Mouse (Mus musculus) liver, adult (tissue): ENCODE data around the gene Mindy1.

ENCODE experiments used
- GATA4 ChIP-seq: IDR thresholded peaks from 2 replicates; pipeline ENCODE4 v1.6.1; 2014; ENCODE audit warnings: mild to moderate bottlenecking, low read length; ENCODE audit not compliant: insufficient replicate concordance

Mindy1 gene

DNA sequence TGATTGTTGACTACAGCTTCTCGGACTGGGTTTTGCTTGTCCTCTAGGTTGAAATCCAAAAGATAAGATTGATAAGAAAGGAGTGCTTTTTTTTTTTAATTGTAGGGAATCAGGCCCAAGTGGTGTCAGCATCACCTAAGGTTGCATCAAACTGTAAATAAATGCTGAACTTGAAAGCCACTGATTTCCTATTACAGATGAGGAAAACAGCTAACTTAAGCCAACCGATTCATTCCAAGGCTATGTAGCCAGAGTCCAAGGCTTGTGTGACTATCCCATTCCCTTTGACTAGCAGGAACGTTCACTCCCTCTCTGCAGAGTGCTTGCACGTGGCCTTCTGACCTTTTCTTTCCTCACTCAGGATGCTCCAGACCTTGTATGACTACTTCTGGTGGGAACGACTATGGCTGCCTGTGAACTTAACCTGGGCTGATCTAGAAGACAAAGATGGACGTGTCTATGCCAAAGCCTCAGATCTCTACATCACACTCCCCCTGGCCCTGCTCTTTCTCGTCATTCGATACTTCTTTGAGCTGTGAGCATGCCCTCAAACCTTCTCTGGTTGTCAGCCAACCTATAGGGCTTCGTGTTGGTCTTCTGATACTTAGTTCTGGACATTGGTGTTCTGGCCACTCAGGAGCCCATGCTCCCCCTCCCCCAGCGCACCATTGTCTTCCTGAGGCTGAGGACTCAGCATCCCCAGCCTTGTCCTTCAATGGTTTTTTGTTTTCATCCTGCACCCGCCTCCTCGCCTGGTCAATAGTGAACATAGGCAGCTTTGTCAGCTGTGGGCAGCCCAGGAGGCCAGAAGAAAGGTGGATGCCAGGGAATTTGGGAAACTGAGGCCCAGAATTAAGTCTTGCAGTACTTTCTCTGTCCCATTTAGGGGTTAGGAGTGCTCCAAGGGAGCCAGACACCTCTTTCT lies 38.8 kb downstream of the Mindy1 start:
- peak; percentile 62; the same call in 1 of the 2 replicates for TF ChIP-seq GATA4

DNA sequence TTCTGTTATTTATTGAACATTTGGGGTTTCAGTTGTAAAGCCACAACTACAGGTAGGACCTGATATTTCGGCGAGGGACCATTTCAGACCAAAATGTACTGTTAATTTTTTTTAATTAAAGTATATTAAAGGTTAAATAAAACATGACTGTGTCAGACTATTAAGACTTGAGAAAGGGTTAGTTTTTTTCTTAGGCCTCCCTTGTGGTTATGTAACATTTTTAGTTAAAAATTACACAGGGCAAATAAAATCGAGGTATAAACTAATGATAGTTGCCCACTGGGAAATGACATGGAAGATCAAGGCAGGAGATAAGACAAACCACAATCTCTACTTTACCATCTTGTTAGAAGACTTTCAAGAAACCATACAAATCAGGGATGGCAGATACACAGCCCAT lies 42.3 kb downstream of the Mindy1 start:
- no peak for TF ChIP-seq GATA4

DNA sequence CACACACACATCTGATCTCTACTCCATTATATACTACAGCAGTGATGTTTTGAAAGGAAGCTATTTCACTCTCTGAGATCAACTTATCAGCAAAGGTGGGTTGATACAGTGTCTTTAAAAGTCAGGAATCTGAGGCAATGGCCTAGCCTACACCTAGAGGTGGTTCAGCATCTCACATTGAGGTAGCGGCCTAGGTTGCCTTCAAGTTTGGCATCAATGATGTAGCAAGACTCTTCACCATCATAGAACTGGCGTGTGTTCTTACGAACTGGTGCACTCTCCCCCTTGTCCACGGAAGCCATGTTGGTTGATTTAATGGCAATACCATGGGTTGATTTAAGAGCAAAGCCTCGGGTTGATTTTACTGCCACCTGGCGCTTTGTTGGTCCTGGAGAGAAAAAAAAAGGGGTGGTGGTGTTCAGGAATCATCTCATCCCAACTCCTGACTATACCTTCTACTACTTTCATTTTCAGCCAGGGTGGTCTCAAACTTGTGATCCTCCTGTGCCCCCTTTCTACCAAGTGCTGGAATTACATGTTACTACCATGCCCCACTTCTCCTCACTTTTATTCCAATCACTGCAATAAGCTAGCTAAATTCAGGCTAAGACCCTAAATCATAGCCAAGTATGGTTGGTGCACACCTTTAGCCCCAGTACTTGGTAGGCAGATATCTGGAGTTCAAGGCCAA lies 43.5 kb downstream of the Mindy1 start:
- no peak for TF ChIP-seq GATA4

DNA sequence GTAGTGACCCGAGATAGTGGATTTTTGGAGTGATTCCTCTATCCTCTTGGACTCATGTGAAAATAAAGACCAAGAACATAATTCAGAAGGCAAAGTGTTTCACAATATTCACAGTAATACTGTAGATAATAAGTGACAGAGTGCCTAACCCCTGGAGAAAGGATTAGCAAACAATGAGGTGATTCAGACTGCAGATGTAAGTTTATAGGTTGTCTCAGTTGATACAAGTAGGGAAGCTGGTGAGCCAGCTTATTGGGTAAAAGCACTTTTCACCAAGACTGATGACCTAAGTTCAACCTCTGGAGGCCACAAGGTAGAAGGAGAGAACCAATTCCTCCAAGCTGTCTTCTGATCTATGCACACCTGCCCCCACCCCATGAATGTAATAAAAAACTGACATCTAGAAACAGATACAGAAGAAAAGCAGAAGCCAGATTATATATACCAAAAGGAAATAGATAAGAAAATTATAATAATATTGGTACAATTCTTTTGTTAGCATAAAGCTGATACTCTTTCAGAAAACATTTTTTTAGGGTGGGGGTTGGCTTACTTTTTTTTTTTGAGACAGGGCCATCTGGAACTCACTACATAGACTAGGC lies 47.8 kb downstream of the Mindy1 start:
- no peak for TF ChIP-seq GATA4

DNA sequence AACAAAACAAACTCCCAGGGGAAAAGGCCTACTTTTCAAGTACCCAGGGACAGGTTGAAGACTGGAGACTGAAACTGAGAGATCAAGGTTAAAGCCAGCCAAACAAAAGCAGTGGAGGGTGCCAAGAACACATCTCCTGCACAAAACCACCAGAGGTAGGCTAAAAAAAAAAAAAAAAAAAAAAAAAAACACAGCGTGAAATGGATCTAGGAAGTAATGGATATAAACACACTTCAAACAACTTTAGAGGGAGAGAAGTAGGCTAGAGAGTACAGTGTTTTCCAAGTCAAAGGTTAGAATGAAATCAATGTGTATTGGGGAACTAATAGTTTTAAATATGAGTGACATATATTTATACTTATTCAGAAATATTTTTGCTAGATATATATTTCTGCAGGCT lies 50.4 kb downstream of the Mindy1 start:
- TF ChIP-seq GATA4 = no peak

DNA sequence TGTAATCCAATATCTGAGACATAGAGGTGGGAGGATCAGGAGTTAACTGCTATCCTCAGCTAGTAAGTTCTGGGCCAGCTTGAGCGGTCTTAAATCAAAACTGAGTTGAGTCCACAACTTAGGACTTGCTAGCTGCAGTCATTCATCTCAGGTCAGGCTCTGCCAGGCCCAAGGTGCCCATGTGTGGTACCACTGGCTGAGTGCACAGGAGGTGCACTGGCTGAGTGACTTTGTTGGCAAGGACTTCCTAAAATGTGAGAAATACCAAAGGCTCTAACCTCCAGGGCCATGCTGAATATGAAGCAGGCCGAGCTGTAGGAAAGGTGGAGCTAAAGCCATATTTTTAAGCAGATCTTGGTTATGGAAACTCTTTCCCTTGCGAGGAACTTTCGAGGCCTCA lies 56.2 kb downstream of the Mindy1 start:
- no peak for TF ChIP-seq GATA4

DNA sequence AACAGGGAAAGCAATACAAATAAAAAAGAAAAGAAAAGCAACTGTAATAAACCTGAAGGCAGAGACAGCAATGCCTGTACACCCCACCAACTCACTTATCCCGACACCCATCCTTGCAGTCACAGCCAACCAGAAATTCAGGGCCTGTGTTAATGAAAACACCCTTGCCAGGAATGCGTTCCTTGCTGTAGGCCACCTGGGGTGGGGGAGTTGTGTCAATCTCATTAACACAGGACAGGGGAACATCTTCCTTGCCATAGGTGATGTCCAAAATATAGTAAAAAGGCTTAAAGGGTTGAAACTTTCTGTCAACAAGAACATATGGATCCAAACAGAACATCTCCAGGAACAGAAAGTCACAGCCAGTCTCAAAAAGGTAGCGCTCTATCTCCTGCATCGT lies 57.1 kb downstream of the Mindy1 start:
- TF ChIP-seq GATA4 = no peak
